Mouse (Mus musculus) brain, embryonic 14.5 days (tissue): ENCODE measurements around the gene Usp44. TPM values are rescaled to one million over a fixed set of nuclear protein-coding genes. Genes with fewer than 3 reads are reported as not detected.

Source experiments
- DNase-seq: peaks from one replicate; pipeline ENCODE4 v3.0.0-alpha.2; 2011; ENCODE audit warnings: low read depth
- CTCF ChIP-seq: fragments of 200-500 bp; IDR thresholded peaks from 2 replicates; pipeline ENCODE4 v1.5.1; 2012; ENCODE audit warnings: inconsistent platforms, mild to moderate bottlenecking, moderate library complexity, borderline replicate concordance; ENCODE audit not compliant: insufficient read depth, insufficient read length; ENCODE audit errors: extremely low read depth
- POLR2A ChIP-seq: fragments of 200-500 bp; IDR thresholded peaks from 2 replicates; pipeline ENCODE4 v1.6.1; 2012; ENCODE audit warnings: mild to moderate bottlenecking, inconsistent platforms, borderline replicate concordance; ENCODE audit not compliant: poor library complexity, insufficient read depth, insufficient read length, severe bottlenecking; ENCODE audit errors: extremely low read depth
- polyA plus RNA-seq: library from polyadenylated mRNA; depleted of rRNA; stranded (reverse); fragments of >200 nt; gene quantifications from 2 replicates; pipeline ENCODE4 v1.2.3, GENCODE M21; 2012; rRNA removed

The Usp44 gene
- polyA plus RNA-seq, 1 experiment: 0.49 TPM

- DNase-seq: no peak
- TF ChIP-seq POLR2A: no peak
- no peak for TF ChIP-seq CTCF
These were observed 65.8 kb downstream of the Usp44 start, which contains the start of gene Metap2 for GRCm38 (mm10) chr10:93897043-93897646. Gene Metap2, minus strand, starts transcription at chr10:93897093.

DNA sequence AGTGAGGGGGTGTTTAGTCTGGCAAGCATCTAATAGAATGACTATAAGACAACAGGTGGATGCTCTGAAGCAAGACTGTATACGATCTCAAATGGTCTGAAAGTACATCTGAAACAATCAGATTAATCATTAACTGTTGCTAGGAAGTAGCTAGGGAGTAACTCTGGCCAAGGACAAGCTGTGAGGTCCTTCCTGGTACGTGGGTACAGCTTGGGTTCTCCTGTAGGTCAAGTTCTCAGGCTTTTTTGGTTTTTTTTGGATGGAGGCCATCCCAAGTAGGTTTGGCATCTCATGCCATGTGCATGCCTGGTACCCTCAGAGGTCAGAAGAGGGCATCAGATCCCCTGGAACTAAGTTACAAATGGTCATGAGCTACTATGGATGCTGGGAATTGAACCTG is 67.9 kb downstream of the Usp44 start:
- TF ChIP-seq CTCF: no peak
- no peak for TF ChIP-seq POLR2A

GRCm38 (mm10) chr10:93899907-93900306 is 68.6 kb downstream of the Usp44 start:
- DNase-seq: no peak
- TF ChIP-seq CTCF: no peak
- no peak for TF ChIP-seq POLR2A

More for the DNA sequence above, 67.9 kb downstream of the Usp44 start:
- DNase-seq: no peak

GRCm38 (mm10) chr10:93907376-93907775 is 76.0 kb downstream of the Usp44 start:
- TF ChIP-seq CTCF (no peak), POLR2A (no peak)
- no peak for DNase-seq

Other genes starting within 250 kb of the Usp44 start
- gene Snrpf, start 241.8 kb upstream of the Usp44 start, polyA plus RNA-seq: 98.9 and 145 TPM in 2 replicates
- 5.9 and 8.3 TPM in 2 replicates for gene Ntn4, start 190.9 kb upstream of the Usp44 start, polyA plus RNA-seq
- gene Metap2, start 65.5 kb downstream of the Usp44 start, polyA plus RNA-seq: 91.3 and 154 TPM in 2 replicates
- 53.2 and 56.2 TPM in 2 replicates for gene Vezt, start 204.3 kb downstream of the Usp44 start, polyA plus RNA-seq
- 2.9 and 5.4 TPM in 2 replicates for gene Fgd6, start 204.4 kb downstream of the Usp44 start, polyA plus RNA-seq